Mouse (Mus musculus) forebrain, embryonic 13.5 days (tissue): ENCODE results near the gene Arf5. TPM values are rescaled to one million over a fixed set of nuclear protein-coding genes. Genes with fewer than 3 reads are reported as not detected.

Source experiments
- ATAC-seq: fragments of 200-750 bp; cut with Nextera tagmentation; 2 replicates; pipeline ENCODE4 v1.8.0; 2017
- H3K27ac ChIP-seq: fragments of 300-500 bp; sonication (generic); 2 replicates; pipeline ENCODE4 v1.5.1; 2015; ENCODE audit warnings: inconsistent platforms, mild to moderate bottlenecking, moderate library complexity
- H3K27me3 ChIP-seq: fragments of 300-500 bp; sonication (generic); 2 replicates; pipeline ENCODE4 v1.6.1; 2015; ENCODE audit warnings: mild to moderate bottlenecking, inconsistent platforms
- H3K36me3 ChIP-seq: fragments of 300-500 bp; sonication (generic); 2 replicates; pipeline ENCODE4 v1.6.1; 2015; ENCODE audit warnings: mild to moderate bottlenecking, inconsistent platforms; ENCODE audit not compliant: poor library complexity, severe bottlenecking
- H3K4me1 ChIP-seq: fragments of 300-500 bp; sonication (generic); 2 replicates; pipeline ENCODE4 v1.6.1; 2015; ENCODE audit warnings: inconsistent platforms
- H3K4me2 ChIP-seq: fragments of 300-500 bp; sonication (generic); 2 replicates; pipeline ENCODE4 v1.6.1; 2015; ENCODE audit warnings: inconsistent platforms, mild to moderate bottlenecking, moderate library complexity
- H3K4me3 ChIP-seq: fragments of 300-500 bp; sonication (generic); 2 replicates; pipeline ENCODE4 v1.5.1; 2015; ENCODE audit warnings: mild to moderate bottlenecking, inconsistent platforms
- H3K9ac ChIP-seq: fragments of 300-500 bp; sonication (generic); 2 replicates; pipeline ENCODE4 v1.6.1; 2015; ENCODE audit warnings: mild to moderate bottlenecking, inconsistent platforms
- H3K9me3 ChIP-seq: fragments of 300-500 bp; sonication (generic); replicated peaks from 2 replicates; pipeline ENCODE4 v1.6.1; 2016; ENCODE audit warnings: inconsistent platforms
- WGBS: fragments of 180-500 bp; shearing (Covaris S2); methylation state at CpG from one replicate; pipeline ENCODE4 v1.1.7; 2015; 5-methylcytosine and 5-hydroxymethylcytosine counted together
- polyA plus RNA-seq: library from polyadenylated mRNA; unstranded; fragments of >200 nt; fragmentation: Nextera tagmentation; extraction: Ambion mirVana; gene quantifications from 2 replicates; pipeline ENCODE4 v1.2.1, GENCODE M21; 2015

Arf5 gene
- 348 and 361 TPM in 2 replicates for polyA plus RNA-seq

DNA sequence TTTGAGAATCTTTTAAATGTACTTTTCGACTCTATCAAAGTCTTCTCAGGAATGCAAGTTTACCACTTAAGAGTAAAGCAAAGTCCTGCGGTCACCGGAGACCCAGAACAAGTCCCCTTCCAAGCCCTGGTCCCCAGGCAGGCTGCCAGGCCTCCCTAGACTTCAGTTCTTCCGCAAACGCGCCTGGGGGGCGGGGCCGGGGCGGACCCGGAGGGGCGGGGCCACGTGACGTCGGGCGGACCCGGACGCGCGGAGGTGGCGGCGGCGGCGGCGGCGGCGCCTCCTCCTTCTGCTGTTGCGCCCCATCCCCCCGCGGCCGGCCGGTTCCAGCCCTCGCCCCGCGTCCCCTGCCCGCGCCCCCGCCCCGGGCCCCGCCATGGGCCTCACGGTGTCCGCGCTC lies at the start of gene Arf5:
Gene Arf5, plus strand, starts transcription at position 248 of the 400 bp plus-strand sequence.
- Histone ChIP-seq H3K9me3 (no peaks in the 10 kb centered on the region), H3K27ac (peak within 1 kb of the TSS; percentile 75), H3K4me3 (peak within 1 kb of the TSS; percentile 91), H3K27me3 (no peaks in the 10 kb centered on the region), H3K4me2 (peak within 1 kb of the TSS; percentile 73), H3K9ac (peak within 1 kb of the TSS; percentile 96), H3K36me3 (peaks cover 36% of the 10 kb centered on the region), H3K4me1 (peaks cover 39% of the 10 kb centered on the region)
- WGBS = under 1% methylated on average over 30 of the region's 42 CpGs
- ATAC-seq = peak; percentile 82

DNA sequence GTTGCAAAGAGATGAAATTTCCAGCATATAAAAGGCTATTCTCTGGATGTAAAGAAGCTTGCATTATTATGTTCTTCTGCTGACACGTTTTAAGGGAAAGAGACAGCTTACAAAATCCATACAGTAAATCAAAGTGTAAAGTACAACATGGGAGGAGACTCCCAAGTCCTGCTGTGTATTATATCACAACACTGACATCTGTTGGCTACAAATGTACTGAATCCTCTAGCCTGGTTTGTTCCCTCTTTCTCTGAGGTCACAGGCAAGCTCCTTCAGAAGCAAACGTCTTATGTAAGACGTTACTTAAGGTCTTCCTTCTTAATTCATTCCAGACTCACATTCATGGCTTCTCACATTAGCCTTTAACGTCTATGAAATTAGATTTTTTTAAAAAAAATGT lies 41.4 kb upstream of the Arf5 start:
- ATAC-seq = no peak
- no peak overlapping the region for H3K9ac ChIP-seq
- no peaks in the 10 kb centered on the region for H3K9me3 ChIP-seq
- H3K4me1 ChIP-seq = no peaks in the 10 kb centered on the region
- 75% methylated on average over 4 of the region's 4 CpGs for WGBS
- H3K4me3 ChIP-seq = no peak overlapping the region
- H3K27ac ChIP-seq = no peak overlapping the region
- H3K36me3 ChIP-seq = no peaks in the 10 kb centered on the region
- H3K4me2 ChIP-seq = no peak overlapping the region
- H3K27me3 ChIP-seq = no peaks in the 10 kb centered on the region

DNA sequence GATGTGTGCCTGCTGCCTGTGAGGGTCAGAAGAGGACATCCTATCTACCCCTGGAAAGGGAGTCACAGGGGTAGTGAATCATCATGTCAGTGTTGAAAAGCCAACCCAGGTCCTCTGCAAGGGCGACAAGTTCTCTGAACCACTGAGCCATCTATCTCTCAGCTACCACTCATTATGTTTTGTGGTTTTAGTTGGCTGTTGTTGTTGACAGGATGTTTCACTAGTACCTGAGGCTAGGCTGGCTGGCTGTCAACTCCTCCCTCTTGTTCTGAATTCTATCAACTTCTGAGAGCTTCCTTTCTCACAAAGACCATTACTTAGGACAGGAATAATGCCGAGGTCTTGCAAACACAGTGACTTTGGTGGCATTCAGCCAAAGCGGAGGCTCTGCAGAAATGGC lies 38.2 kb upstream of the Arf5 start:
- Histone ChIP-seq H3K9me3 (no peaks in the 10 kb centered on the region), H3K9ac (no peak overlapping the region), H3K27me3 (no peaks in the 10 kb centered on the region), H3K4me1 (no peaks in the 10 kb centered on the region), H3K36me3 (no peaks in the 10 kb centered on the region), H3K4me3 (no peak overlapping the region), H3K27ac (no peak overlapping the region), H3K4me2 (no peak overlapping the region)
- no peak for ATAC-seq
- WGBS = 93% methylated on average over 3 of the region's 3 CpGs

DNA sequence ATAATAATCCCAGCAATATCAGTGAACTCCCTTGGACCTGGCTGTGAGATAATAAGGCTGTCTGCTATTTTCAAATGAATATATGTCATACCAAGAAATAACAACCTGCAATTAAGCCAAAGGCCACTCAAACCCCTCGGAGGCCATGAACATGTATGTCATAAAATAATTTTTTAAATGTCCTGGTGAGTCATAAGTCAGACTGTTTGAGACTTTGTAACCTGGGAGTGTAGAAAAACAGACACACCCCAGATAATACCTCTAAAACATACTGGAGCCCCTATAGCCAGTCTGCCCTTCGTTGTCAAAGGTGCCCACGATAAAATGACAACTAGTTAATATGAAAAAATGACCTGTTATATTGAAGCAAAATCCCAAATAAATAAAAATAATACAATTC lies 34.3 kb upstream of the Arf5 start:
- Histone ChIP-seq H3K9ac (no peak overlapping the region), H3K36me3 (no peaks in the 10 kb centered on the region), H3K4me1 (no peaks in the 10 kb centered on the region), H3K9me3 (no peaks in the 10 kb centered on the region), H3K4me2 (no peak overlapping the region), H3K4me3 (no peak overlapping the region), H3K27ac (no peak overlapping the region), H3K27me3 (peaks cover 16% of the 10 kb centered on the region)
- ATAC-seq = no peak
- WGBS = 91% methylated on average over 3 of the region's 3 CpGs

DNA sequence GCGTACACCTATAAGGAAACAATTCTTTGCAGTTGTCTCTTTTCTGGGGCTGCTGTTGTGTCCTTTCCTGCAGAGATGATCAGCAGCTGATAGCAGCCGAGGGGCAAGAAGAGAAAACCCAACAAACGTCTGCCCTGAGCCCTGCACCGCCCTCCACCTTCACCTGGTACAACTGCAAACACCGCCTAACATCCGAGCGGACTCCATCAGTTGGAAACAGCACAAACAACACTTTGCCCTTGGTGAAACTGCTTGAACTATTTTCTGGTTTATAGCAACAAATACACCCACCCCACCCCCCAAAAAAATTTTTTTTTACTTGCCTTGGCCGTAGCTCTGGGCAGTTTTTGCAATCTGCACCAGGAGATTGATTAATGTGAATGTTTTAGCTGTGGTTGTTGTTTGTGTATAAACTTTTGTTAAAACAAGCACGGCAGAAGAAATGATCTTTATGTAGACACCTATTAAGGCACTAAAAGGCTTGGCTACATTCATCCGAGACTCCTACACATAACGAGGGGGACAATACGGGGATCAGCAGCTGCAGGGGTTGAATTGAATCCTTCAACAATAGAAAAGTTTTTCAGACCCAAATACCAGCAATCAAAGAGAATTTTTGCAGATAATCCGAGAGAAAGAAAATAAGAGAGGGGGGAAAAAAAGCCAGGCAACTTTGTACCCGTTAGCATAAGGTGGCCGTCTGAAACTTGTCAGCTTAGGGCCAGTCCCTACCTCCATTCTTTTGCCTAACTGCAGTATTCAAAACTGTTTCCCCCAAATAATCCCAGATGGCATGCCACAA lies 27.1 kb upstream of the Arf5 start:
- Histone ChIP-seq H3K4me2 (peak overlapping the region; percentile 81), H3K27ac (peak overlapping the region; percentile 81; the same call in 1 of the 2 replicates), H3K4me1 (peaks cover 23% of the 10 kb centered on the region), H3K9ac (peak overlapping the region; percentile 64; the same call in 1 of the 2 replicates), H3K9me3 (peaks cover 3% of the 10 kb centered on the region; the same call in 1 of the 2 replicates), H3K4me3 (peak overlapping the region; percentile 50), H3K27me3 (peaks cover 40% of the 10 kb centered on the region), H3K36me3 (no peaks in the 10 kb centered on the region)
- WGBS = 6% methylated on average over 15 of the region's 15 CpGs
- ATAC-seq = peak; percentile 60

DNA sequence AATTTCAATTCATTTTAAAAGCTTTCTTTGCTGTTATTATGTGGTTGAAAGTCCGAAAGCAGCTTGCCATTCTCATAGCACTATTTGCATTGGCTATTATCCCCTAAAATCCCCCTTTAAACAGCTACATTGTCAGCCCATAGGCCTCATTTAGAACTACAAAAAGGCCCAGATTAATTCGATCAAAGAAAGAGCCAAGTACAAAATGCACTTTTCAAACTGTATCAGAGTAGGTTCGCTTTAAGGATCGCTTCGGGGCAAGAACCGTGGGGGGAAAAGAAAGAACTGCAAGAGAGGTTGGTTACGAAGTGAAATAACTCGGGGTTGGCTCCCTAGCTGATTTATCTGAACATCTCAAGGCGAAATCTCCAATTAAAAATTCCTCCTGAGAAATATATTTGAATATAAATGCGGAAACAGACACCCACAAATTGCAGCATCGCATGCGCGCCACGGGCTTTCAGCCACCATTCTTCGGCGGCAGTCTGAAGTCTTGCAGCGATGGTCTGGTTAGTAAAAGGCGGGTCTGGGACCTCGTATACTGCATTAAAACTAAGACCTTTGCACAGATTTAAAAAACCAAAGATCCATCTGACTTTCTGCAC lies 26.4 kb upstream of the Arf5 start:
- H3K4me3 ChIP-seq = peak overlapping the region; percentile 50
- H3K4me1 ChIP-seq = peaks cover 23% of the 10 kb centered on the region
- H3K9me3 ChIP-seq = peaks cover 3% of the 10 kb centered on the region; the same call in 1 of the 2 replicates
- under 1% methylated on average over 19 of the region's 19 CpGs for WGBS
- peaks cover 40% of the 10 kb centered on the region for H3K27me3 ChIP-seq
- peak overlapping the region; percentile 64 for H3K9ac ChIP-seq
- peak overlapping the region; percentile 81 for H3K4me2 ChIP-seq
- H3K27ac ChIP-seq = peak overlapping the region; percentile 81
- peak; percentile 70 for ATAC-seq
- H3K36me3 ChIP-seq = no peaks in the 10 kb centered on the region

DNA sequence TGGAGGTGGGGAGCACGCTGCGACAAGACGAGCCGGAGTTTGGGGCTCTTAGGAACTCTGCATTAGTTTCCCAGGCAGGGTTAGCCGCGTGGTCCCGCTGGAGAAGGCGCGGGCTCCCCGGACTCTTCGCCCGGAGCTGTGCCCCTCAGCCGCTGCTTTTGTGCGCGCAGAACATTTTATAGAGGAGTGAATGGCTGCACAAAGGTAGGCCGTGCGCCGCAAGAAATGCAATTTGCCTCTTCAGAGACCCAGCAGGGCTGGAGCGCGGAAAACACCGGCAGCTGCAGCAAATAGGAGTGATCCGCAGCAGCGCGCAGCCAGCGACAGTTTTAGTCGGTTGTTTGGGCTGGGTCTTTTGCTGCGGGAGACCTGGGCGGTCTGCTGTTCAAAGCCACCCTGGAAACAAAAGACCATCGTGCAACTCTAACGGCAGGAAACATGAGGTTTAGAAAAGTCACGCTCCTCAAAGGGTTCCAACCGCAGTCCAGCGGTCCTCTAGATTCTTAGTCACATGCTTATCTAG lies 25.6 kb upstream of the Arf5 start, which contains the start of gene Zfp800:
Gene Zfp800, minus strand, starts transcription at position 325 of the 523 bp plus-strand sequence.
- Histone ChIP-seq H3K4me3 (peak within 1 kb of the TSS; percentile 50), H3K36me3 (no peaks in the 10 kb centered on the region), H3K4me2 (peak within 1 kb of the TSS; percentile 81), H3K4me1 (peaks cover 23% of the 10 kb centered on the region), H3K27me3 (peaks cover 32% of the 10 kb centered on the region), H3K27ac (peak within 1 kb of the TSS; percentile 81), H3K9ac (peak within 1 kb of the TSS; percentile 64), H3K9me3 (peaks cover 3% of the 10 kb centered on the region; the same call in 1 of the 2 replicates)
- peak; percentile 71 for ATAC-seq
- WGBS = under 1% methylated on average over 33 of the region's 33 CpGs

DNA sequence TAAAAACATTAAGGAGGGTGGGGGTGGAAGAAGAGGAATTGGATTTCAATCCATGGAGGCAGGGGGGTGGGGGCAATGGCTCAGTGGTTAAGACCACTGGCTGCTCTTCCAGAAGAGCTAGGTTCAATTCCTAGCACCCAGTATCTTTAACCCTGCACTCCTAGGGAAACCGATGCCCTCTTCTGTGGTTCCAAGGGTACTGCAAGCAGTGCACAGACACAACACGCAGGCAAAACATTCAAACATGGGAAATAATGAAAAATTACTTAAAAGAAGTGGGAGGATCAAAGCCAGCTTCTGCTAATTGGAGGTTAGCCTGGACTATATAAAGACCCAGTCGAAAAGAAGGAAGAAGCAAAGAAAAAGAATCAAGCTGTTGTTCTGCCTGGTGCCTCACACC lies 24.6 kb upstream of the Arf5 start:
- Histone ChIP-seq H3K9me3 (peaks cover 3% of the 10 kb centered on the region; the same call in 1 of the 2 replicates), H3K36me3 (no peaks in the 10 kb centered on the region), H3K27ac (no peak overlapping the region), H3K4me3 (no peak overlapping the region), H3K4me2 (no peak overlapping the region), H3K27me3 (peaks cover 28% of the 10 kb centered on the region), H3K9ac (no peak overlapping the region), H3K4me1 (peaks cover 23% of the 10 kb centered on the region)
- ATAC-seq = no peak
- WGBS = 87% methylated on average over 3 of the region's 3 CpGs

DNA sequence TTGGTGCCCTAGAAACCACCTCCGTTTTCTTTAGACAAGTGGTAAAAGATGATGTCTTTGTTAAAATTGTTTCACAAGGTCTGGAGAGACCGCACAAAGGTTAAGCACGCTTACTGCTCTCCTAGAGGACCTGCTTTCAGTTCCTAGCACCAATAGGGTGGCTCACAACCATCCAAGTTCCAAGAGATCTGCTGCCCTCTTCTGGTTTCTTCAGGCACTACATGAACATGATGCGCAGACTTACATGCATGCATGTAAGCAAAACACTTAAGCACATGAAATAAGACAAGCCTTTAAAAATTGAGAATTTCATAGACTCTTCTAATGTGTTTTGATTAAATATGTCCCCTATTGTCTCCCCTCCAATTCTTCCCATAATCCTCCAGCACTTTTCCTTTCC lies 23.6 kb upstream of the Arf5 start:
- Histone ChIP-seq H3K9me3 (peaks cover 3% of the 10 kb centered on the region; the same call in 1 of the 2 replicates), H3K4me2 (no peak overlapping the region), H3K4me1 (peaks cover 23% of the 10 kb centered on the region), H3K27me3 (peaks cover 18% of the 10 kb centered on the region), H3K9ac (no peak overlapping the region), H3K27ac (no peak overlapping the region), H3K4me3 (no peak overlapping the region), H3K36me3 (no peaks in the 10 kb centered on the region)
- ATAC-seq = no peak
- 95% methylated on average over 4 of the region's 4 CpGs for WGBS

DNA sequence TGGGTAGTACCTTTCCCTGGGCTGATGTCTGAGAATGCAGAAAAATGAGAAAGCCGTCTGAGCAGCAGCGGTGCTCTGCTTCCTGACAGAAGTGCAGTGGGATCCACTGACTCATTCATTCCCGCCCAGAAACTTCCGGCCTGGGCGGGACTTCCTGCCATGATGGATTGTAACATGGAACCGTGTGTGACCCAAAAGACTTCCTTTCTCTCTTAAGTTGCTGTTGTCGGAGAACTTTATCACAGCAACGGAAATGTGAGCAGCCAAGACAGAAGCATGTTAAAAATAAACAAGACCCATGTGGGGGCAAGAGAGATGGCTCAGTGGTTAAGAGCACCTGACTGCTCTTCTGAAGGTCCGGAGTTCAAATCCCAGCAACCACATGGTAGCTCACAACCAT lies 13.3 kb upstream of the Arf5 start:
- H3K36me3 ChIP-seq = peaks cover 17% of the 10 kb centered on the region
- no peaks in the 10 kb centered on the region for H3K4me1 ChIP-seq
- ATAC-seq = no peak
- WGBS = 90% methylated on average over 9 of the region's 9 CpGs
- H3K9me3 ChIP-seq = no peaks in the 10 kb centered on the region; the same call in 1 of the 2 replicates
- H3K4me2 ChIP-seq = no peak overlapping the region
- H3K27me3 ChIP-seq = no peaks in the 10 kb centered on the region
- no peak overlapping the region for H3K4me3 ChIP-seq
- no peak overlapping the region for H3K27ac ChIP-seq
- no peak overlapping the region for H3K9ac ChIP-seq

DNA sequence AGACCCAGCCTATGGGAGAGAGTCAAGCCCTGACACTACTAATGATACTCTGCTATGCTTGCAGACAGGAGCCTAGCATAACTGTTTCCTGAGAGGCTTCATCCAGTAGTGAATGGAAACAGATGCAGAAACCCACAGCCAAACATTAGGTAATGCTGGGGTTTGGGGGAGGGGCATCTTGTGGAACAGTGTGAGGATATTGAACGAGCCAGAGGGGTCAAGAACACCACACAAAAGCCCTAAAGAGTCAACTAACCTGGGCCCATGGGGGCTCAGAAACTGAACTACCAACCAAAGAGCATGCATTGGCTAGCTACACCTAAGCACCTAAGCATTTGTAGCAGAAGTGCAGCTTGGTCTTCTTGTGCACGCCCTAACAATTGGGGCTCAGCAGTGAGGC lies 12.1 kb upstream of the Arf5 start:
- Histone ChIP-seq H3K9me3 (no peaks in the 10 kb centered on the region), H3K9ac (no peak overlapping the region), H3K27me3 (no peaks in the 10 kb centered on the region), H3K36me3 (peaks cover 29% of the 10 kb centered on the region), H3K4me3 (no peak overlapping the region), H3K27ac (no peak overlapping the region), H3K4me1 (no peaks in the 10 kb centered on the region), H3K4me2 (no peak overlapping the region)
- WGBS = 63% methylated on average over 2 of the region's 2 CpGs
- no peak for ATAC-seq

DNA sequence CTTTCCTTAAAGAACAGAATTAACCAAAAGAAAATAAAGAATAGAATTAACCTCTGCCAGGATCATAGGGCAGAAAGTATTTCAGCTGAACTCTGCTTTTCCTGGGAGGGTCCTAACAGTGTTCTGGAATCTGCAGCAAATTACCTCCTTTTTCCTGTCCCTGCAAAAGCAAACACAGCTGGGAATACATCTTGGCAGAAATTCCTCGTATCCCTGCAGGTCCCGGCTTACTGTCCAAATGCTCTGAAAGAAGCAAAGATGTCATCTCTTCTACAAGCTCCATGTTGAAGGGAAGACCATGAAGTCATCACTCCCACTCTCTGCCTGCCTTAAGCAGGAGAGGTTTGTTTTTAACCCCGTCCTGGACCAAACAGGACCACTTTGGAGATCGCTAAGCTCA lies 6.4 kb upstream of the Arf5 start:
- ATAC-seq = no peak
- Histone ChIP-seq H3K36me3 (peaks cover 59% of the 10 kb centered on the region), H3K9me3 (no peaks in the 10 kb centered on the region), H3K4me2 (no peak overlapping the region), H3K9ac (no peak overlapping the region), H3K27ac (0 out of 2 replicates have a peak overlapping the region, but pooled peaks have one; percentile 22), H3K27me3 (no peaks in the 10 kb centered on the region), H3K4me1 (peaks cover 22% of the 10 kb centered on the region), H3K4me3 (no peak overlapping the region)
- 86% methylated on average over 4 of the region's 4 CpGs for WGBS
